Mouse (Mus musculus) CH12.LX (cell line): ENCODE measurements around the gene Tulp2. TPM values are rescaled to one million over a fixed set of nuclear protein-coding genes. Genes with fewer than 3 reads are reported as not detected.
"Not testable (repeated sequence)": the region's sequence is repeated elsewhere in the genome, so short reads cannot be mapped to it uniquely, and the experiment has no call there.

Experiments
- DNase-seq: peaks from one replicate; pipeline ENCODE4 v3.0.0-alpha.2; 2013; ENCODE audit errors: extremely low read depth
- H3K27ac ChIP-seq: 2 replicates; pipeline ENCODE4 v1.5.1; 2012; ENCODE audit warnings: low read depth, mild to moderate bottlenecking, control low read depth, moderate library complexity; ENCODE audit not compliant: insufficient read depth
- H3K27me3 ChIP-seq: replicated peaks from 2 replicates; pipeline ENCODE3; 2012; ENCODE audit warnings: inconsistent platforms
- H3K36me3 ChIP-seq, 2 experiments: replicated peaks in 1 of 2; 2 replicates each; pipeline versions ENCODE3 to v1.6.1; 2012; ENCODE audit warnings: inconsistent platforms in 1 of 2, low read length in 1 of 2, mild to moderate bottlenecking in 1 of 2, mixed read lengths in 1 of 2, moderate library complexity in 1 of 2; ENCODE audit not compliant: control insufficient read depth in 1 of 2, insufficient read depth in 1 of 2
- H3K4me1 ChIP-seq, 2 experiments: 2 replicates each; pipeline ENCODE4 v1.6.1; 2012; ENCODE audit warnings: inconsistent platforms in 1 of 2, moderate library complexity in 1 of 2; ENCODE audit not compliant: insufficient read depth in 2 of 2, control insufficient read depth in 1 of 2
- H3K4me2 ChIP-seq: 2 replicates; pipeline ENCODE4 v1.6.1; 2012; ENCODE audit warnings: low read depth, mild to moderate bottlenecking, control low read depth; ENCODE audit not compliant: poor library complexity, insufficient read depth, severe bottlenecking
- H3K4me3 ChIP-seq, 3 experiments: fragments of 150-350 bp in 1 of 3; sonication (generic) in 1 of 3; replicated peaks in 1 of 3; 2 replicates each; pipeline versions ENCODE3 to v1.5.1; 2011 to 2012; ENCODE audit warnings: low read depth in 2 of 3, low read length in 2 of 3, mild to moderate bottlenecking in 2 of 3, moderate library complexity in 2 of 3, control low read depth in 1 of 3, improper control_type of control experiment in 1 of 3, inconsistent platforms in 1 of 3, mixed read lengths in 1 of 3; ENCODE audit not compliant: poor library complexity in 1 of 3
- H3K79me2 ChIP-seq: replicated peaks from 2 replicates; pipeline ENCODE4 v1.6.1; 2012; ENCODE audit warnings: mild to moderate bottlenecking, moderate library complexity; ENCODE audit not compliant: control insufficient read depth, poor library complexity, insufficient read depth, severe bottlenecking; ENCODE audit errors: extremely low read depth
- H3K9ac ChIP-seq: 2 replicates; pipeline ENCODE4 v1.6.1; 2012; ENCODE audit warnings: low read depth, mild to moderate bottlenecking, control low read depth, moderate library complexity; ENCODE audit not compliant: insufficient read depth
- H3K9me3 ChIP-seq: replicated peaks from 2 replicates; pipeline ENCODE3; 2012; ENCODE audit warnings: low read length, inconsistent platforms, mixed read lengths
- CHD2 ChIP-seq: IDR thresholded peaks from 2 replicates; pipeline ENCODE4 v1.6.1; 2011; ENCODE audit warnings: low read length, improper control_type of control experiment
- E2F4 ChIP-seq: IDR thresholded peaks from 2 replicates; pipeline ENCODE4 v1.6.1; 2011; ENCODE audit warnings: low read depth, low read length, improper control_type of control experiment; ENCODE audit not compliant: insufficient replicate concordance
- GABPA ChIP-seq: IDR thresholded peaks from 2 replicates; pipeline ENCODE4 v1.6.1; 2012; ENCODE audit warnings: low read depth, low read length, improper control_type of control experiment, inconsistent platforms; ENCODE audit not compliant: insufficient replicate concordance
- IRF4 ChIP-seq: IDR thresholded peaks from 2 replicates; pipeline ENCODE4 v1.6.1; 2014; ENCODE audit warnings: low read depth, mild to moderate bottlenecking, inconsistent platforms, low read length, improper control_type of control experiment
- MAFK ChIP-seq: IDR thresholded peaks from 2 replicates; pipeline ENCODE4 v1.6.1; 2011; ENCODE audit warnings: low read length, improper control_type of control experiment; ENCODE audit not compliant: insufficient replicate concordance
- MAX ChIP-seq: IDR thresholded peaks from 2 replicates; pipeline ENCODE4 v1.6.1; 2011; ENCODE audit warnings: low read length, improper control_type of control experiment
- MXI1 ChIP-seq: IDR thresholded peaks from 2 replicates; pipeline ENCODE4 v1.6.1; 2011; ENCODE audit warnings: mild to moderate bottlenecking, low read depth, low read length, improper control_type of control experiment
- MYC ChIP-seq: IDR thresholded peaks from 2 replicates; pipeline ENCODE4 v1.6.1; 2011; ENCODE audit warnings: low read depth, mild to moderate bottlenecking, improper control_type of control experiment, low read length
- NRF1 ChIP-seq: IDR thresholded peaks from 2 replicates; pipeline ENCODE4 v1.6.1; 2014; ENCODE audit warnings: low read depth, mild to moderate bottlenecking, inconsistent platforms, low read length, improper control_type of control experiment, moderate library complexity
- PAX5 ChIP-seq: IDR thresholded peaks from 2 replicates; pipeline ENCODE4 v1.6.1; 2012; ENCODE audit warnings: low read length, inconsistent platforms, mixed read lengths
- POLR2AphosphoS2 ChIP-seq: IDR thresholded peaks from 2 replicates; pipeline ENCODE4 v1.6.1; 2011; ENCODE audit warnings: low read depth, low read length, improper control_type of control experiment
- SMC3 ChIP-seq: IDR thresholded peaks from 2 replicates; pipeline ENCODE4 v1.6.1; 2011; ENCODE audit warnings: low read depth, low read length, improper control_type of control experiment
- UBTF ChIP-seq: IDR thresholded peaks from 2 replicates; pipeline ENCODE4 v1.6.1; 2012; ENCODE audit warnings: low read depth, mild to moderate bottlenecking, inconsistent platforms, low read length, improper control_type of control experiment, moderate library complexity
- ZKSCAN1 ChIP-seq: IDR thresholded peaks from 2 replicates; pipeline ENCODE4 v1.6.1; 2012; ENCODE audit warnings: low read depth, inconsistent platforms, low read length, improper control_type of control experiment, borderline replicate concordance
- dilution Hi-C: fragments of 300-500 bp; cut with MboI; formaldehyde crosslinking; loops from 2 replicates; pipeline ENCODE4 v1.14.3; 2020; ENCODE audit warnings: low sequenced_read_pairs; ENCODE audit not compliant: extremely low pct_unique_long_range_greater_than_20kb, extremely low pct_ligation_motif_present
- in situ Hi-C: fragments of 300-500 bp; cut with MboI; formaldehyde crosslinking; loops from 3 replicates; pipeline ENCODE4 v1.14.3; 2019; ENCODE audit warnings: low sequenced_read_pairs, low pct_ligation_motif_present, low pct_unique_long_range_greater_than_20kb, mixed read lengths
- polyA plus RNA-seq: library from polyadenylated mRNA; unstranded; fragments of >175 nt; gene quantifications from 2 replicates; pipeline ENCODE4 v1.2.1, GENCODE M21; 2012; ENCODE audit warnings: low read depth; ENCODE audit not compliant: insufficient read length
- total RNA-seq, 2 experiments: library from RNA; depleted of rRNA; stranded (reverse); fragments of 300-350 nt in 1 of 2; fragments of >200 nt in 1 of 2; gene quantifications; 2 replicates each; pipeline ENCODE4 v1.2.3; 2012 to 2014

Gene Tulp2
- total and polyA plus RNA-seq, 3 experiments, result 0.13 TPM; not detected in 2

DNA sequence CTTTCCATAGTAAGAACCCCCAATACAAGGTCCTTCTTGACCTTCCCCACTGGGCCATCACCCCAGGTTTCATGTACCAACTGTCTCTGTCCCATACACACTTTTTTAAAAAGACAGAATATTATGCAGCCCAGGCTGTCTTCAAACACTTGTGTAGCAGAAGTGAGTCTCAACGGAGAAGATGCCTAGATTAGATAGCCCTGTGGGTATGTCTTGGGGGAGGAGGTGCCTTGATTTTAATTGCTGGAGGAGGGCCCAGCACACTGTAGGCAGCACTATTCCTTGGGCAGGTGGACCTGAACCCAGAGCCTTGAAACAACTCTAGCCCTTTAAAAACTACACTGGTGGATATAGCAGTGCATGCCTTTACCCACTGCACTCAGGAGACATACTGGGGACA, 489 bp downstream of the Tulp2 start:
- no peak for TF ChIP-seq SMC3
- TF ChIP-seq IRF4, result no peak
- no peak for TF ChIP-seq ZKSCAN1
- TF ChIP-seq MXI1, result no peak
- no peak for TF ChIP-seq MAFK
- no peak for TF ChIP-seq PAX5
- TF ChIP-seq GABPA, result no peak
- TF ChIP-seq, all 38 proteins: peak for 0
- Histone ChIP-seq H3K9me3 (no peaks in the 10 kb centered on the region), H3K79me2 (no peaks in the 10 kb centered on the region), H3K4me3 (no peak overlapping the region), H3K36me3 (peaks cover 15 to 59% of the 10 kb centered on the region in 2 experiments), H3K4me2 (no peak overlapping the region), H3K9ac (no peak overlapping the region), H3K27me3 (no peaks in the 10 kb centered on the region), H3K27ac (no peak overlapping the region), H3K4me1 (peaks cover 0 to 2% of the 10 kb centered on the region in 2 experiments; a peak in 1 of 4 replicates)
- in situ Hi-C loops, result no loop called here
- dilution Hi-C loops, result no loop called here
- no peak for DNase-seq

DNA sequence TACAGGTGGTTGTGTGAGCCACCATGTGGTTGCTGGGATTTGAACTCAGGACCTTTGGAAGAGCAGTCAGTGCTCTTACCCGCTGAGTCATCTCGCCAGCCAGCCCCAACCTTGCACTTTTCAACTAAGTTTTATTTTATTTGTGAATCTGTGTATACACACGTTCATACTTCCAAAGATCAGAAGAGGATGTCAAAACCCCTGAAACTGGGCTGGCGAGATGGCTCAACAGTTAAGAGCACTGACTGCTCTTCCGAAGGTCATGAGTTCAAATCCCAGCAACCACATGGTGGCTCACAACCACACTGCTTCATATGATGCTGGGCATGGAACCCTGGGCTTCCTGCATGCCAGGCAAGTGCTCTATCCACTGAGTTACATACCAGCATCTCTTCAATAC, 3.3 kb downstream of the Tulp2 start:
- H3K9me3 ChIP-seq, H3K79me2 ChIP-seq, in situ Hi-C loops, H3K27me3 ChIP-seq, H3K9ac ChIP-seq, H3K27ac ChIP-seq, H3K4me2 ChIP-seq, DNase-seq, dilution Hi-C loops, H3K4me3 ChIP-seq: not testable (repeated sequence)
- H3K4me1 ChIP-seq, result peaks cover 4 to 18% of the 10 kb centered on the region in 2 experiments; a peak in 3 of 4 replicates
- H3K36me3 ChIP-seq, result peaks cover 7 to 38% of the 10 kb centered on the region in 2 experiments

DNA sequence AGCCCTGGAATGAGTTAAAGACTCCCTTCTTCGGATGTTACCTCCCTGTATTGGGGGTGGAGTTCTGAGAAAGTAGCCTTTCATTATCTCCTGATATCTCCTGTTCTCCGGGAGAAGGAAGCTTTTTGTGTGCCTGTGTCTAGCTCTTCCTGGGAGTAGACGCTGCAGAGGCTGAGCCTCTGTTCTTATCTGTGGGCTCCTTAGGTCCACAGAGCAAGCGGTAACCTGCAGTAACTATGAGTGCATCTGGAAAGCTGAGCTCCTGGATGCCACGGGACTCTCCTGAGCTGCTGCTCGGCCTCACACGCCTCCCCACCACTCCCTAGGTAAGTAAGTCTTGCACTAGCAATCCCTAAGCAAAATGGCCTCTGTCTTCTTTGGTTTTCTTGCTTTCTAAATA, 4.5 kb downstream of the Tulp2 start:
- H3K9me3 ChIP-seq, result no peaks in the 10 kb centered on the region
- in situ Hi-C loops, result no loop called here
- H3K36me3 ChIP-seq, result peaks cover 7 to 33% of the 10 kb centered on the region in 2 experiments
- DNase-seq, result no peak
- no peak overlapping the region for H3K4me3 ChIP-seq
- no peaks in the 10 kb centered on the region for H3K27me3 ChIP-seq
- no peaks in the 10 kb centered on the region for H3K79me2 ChIP-seq
- H3K9ac ChIP-seq, result no peak overlapping the region
- no peak for TF ChIP-seq MAX
- TF ChIP-seq E2F4, result no peak
- TF ChIP-seq UBTF, result no peak
- no peak for TF ChIP-seq GABPA
- no peak for TF ChIP-seq CHD2
- no peak for TF ChIP-seq IRF4
- TF ChIP-seq MYC, result no peak
- TF ChIP-seq ZKSCAN1, result no peak
- TF ChIP-seq SMC3, result no peak
- TF ChIP-seq POLR2AphosphoS2, result no peak
- TF ChIP-seq NRF1, result no peak
- H3K4me1 ChIP-seq, result peaks cover 4 to 24% of the 10 kb centered on the region in 2 experiments; a peak in 3 of 4 replicates
- no peak overlapping the region for H3K4me2 ChIP-seq
- dilution Hi-C loops, result no loop called here
- no peak overlapping the region for H3K27ac ChIP-seq
